8 mouse cellular contexts compared by ENCODE assay signal in genomic region chr12:25415232-25415631, GRCm38 (mm10).
DNase-seq lines count a peak whose midpoint lies in the region; ATAC-seq and TF ChIP-seq lines count a peak whose summit lies in the region.
"Had no signal": no experiment of that assay in that cellular context is flagged by ENCODE, and none has a peak within 500 bp of the region (broad histone marks: within the 10 kb centered on the region; RNA-seq: fewer than 3 reads in every experiment).

No protein-coding gene starts in this region.

- peak; percentile 47 for TF ChIP-seq CTCF in heart, postnatal 0 days (IDR thresholded peaks at IDR 0.05; ENCODE audit: low read depth)

- no peaks in the 10 kb centered on the region for H3K4me1 ChIP-seq in heart, postnatal 0 days (ENCODE audit: control insufficient read depth, insufficient read depth)
- H3K4me1 ChIP-seq: liver, embryonic 13.5 days had no signal

- no peak for ATAC-seq in heart, postnatal 0 days (ENCODE audit: insufficient read depth, low read depth)

- no peaks in the 10 kb centered on the region for H3K27me3 ChIP-seq in heart, postnatal 0 days (ENCODE audit: control insufficient read depth, insufficient read depth, low read length)
- H3K27me3 ChIP-seq: liver, embryonic 13.5 days had no signal

- H3K4me3 ChIP-seq in heart, postnatal 0 days (ENCODE audit: low read depth, low read length): no peak overlapping the region
- H3K4me3 ChIP-seq: liver, embryonic 13.5 days had no signal

- DNase-seq in spleen, adult 18-20 months: peak; percentile 29 to 63
- DNase-seq in spleen, adult 12 weeks (ENCODE audit: low spot score): no peak
- DNase-seq in adrenal gland, adult 8-10 months: peak; percentile 39
- peak; percentile 32 for DNase-seq in heart, postnatal 0 days (ENCODE audit: low spot score)
- DNase-seq in lung, postnatal 14 days: peak; percentile 66
- peak; percentile 67 for DNase-seq in thymus, postnatal 25 days
- no peak for DNase-seq in urinary bladder, postnatal 25 days (ENCODE audit: low spot score)
- DNase-seq: liver, embryonic 13.5 days had no signal

- H3K4me2 ChIP-seq in heart, postnatal 0 days (ENCODE audit: low read depth, low read length): no peak overlapping the region
- H3K4me2 ChIP-seq: liver, embryonic 13.5 days had no signal

- no peak overlapping the region for H3K9ac ChIP-seq in heart, postnatal 0 days (replicated peaks; ENCODE audit: low read depth, low read length)
- H3K9ac ChIP-seq: liver, embryonic 13.5 days had no signal

- 46% methylated on average over 2 of the region's 2 CpGs for WGBS in heart, postnatal 0 days

- H3K36me3 ChIP-seq in heart, postnatal 0 days (replicated peaks; ENCODE audit: control insufficient read depth, insufficient read depth, low read length): no peaks in the 10 kb centered on the region
- H3K36me3 ChIP-seq: liver, embryonic 13.5 days had no signal

- H3K27ac ChIP-seq in heart, postnatal 0 days (ENCODE audit: low read depth): no peak overlapping the region
- H3K27ac ChIP-seq: liver, embryonic 13.5 days had no signal

- no peaks in the 10 kb centered on the region; the same call in 1 of the 2 replicates for H3K9me3 ChIP-seq in heart, postnatal 0 days (replicated peaks; ENCODE audit: control insufficient read depth, low read length)
- H3K9me3 ChIP-seq: liver, embryonic 13.5 days had no signal

- no peak for TF ChIP-seq EP300 in heart, postnatal 0 days (IDR thresholded peaks at IDR 0.05; ENCODE audit: low read depth)

Comparison
In these comparisons a context has a peak if more than half of its experiments do, and no peak if none do; other contexts are left out.
1. DNase-seq: peak in spleen, adult 18-20 months (2 of 2), adrenal gland, adult 8-10 months (single experiment), heart, postnatal 0 days (single experiment), lung, postnatal 14 days (single experiment) and thymus, postnatal 25 days (single experiment); none in spleen, adult 12 weeks (single experiment) and urinary bladder, postnatal 25 days (single experiment).